Mouse (Mus musculus) heart, postnatal 25 days (tissue): ENCODE data around the gene Mink1. TPM values are rescaled to one million over a fixed set of nuclear protein-coding genes. Genes with fewer than 3 reads are reported as not detected.

ENCODE experiments used
- DNase-seq: peaks from one replicate; pipeline ENCODE4 v3.0.0; 2022; ENCODE audit warnings: low spot score
- intact Hi-C: fragments of 180-260 bp; cut with DNase I; formaldehyde crosslinking; loops from one replicate; pipeline ENCODE4 v1.15.1; 2025
- total RNA-seq, 2 experiments: library from RNA; stranded (reverse); gene quantifications; 2 replicates each; pipeline ENCODE4 v1.2.3; 2021

The Mink1 gene
- total RNA-seq, 2 experiments from 2014 or later: 43.6 to 46.3 TPM

GRCm38 (mm10) chr11:70660571-70660970 is 97.9 kb downstream of the Mink1 start:
- no peak for DNase-seq
- intact Hi-C loops: no loop called here

GRCm38 (mm10) chr11:70663101-70663500 is 100.4 kb downstream of the Mink1 start:
- intact Hi-C loops: no loop called here
- DNase-seq: no peak

- no peak for DNase-seq
Observed at GRCm38 (mm10) chr11:70663957-70664356, 101.3 kb downstream of the Mink1 start.

More at GRCm38 (mm10) chr11:70663957-70664356, 101.3 kb downstream of the Mink1 start:
- intact Hi-C loops: no loop called here

Other genes starting within 250 kb of the Mink1 start
- gene Alox12e, start 240.3 kb upstream of the Mink1 start, total RNA-seq: under 1 TPM in 1 of 2 experiments, not detected in 1; 0.14 TPM
- gene Alox15, start 210.8 kb upstream of the Mink1 start, total RNA-seq: 1 to 10 TPM; 4.8 to 5.4 TPM
- 10 to 100 TPM; 17.9 to 21.1 TPM for gene Pelp1, start 152.8 kb upstream of the Mink1 start, total RNA-seq
- 10 to 100 TPM in 1 of 2 experiments, 1 to 10 TPM in 1; 9.0 to 11.6 TPM for gene Arrb2, start 130.2 kb upstream of the Mink1 start, total RNA-seq
- 1 to 10 TPM; 7.5 to 8.2 TPM for gene Med11, start 111.0 kb upstream of the Mink1 start, total RNA-seq
- 1 to 10 TPM; 2.3 to 2.7 TPM for gene Zmynd15, start 103.4 kb upstream of the Mink1 start, total RNA-seq
- 1 to 10 TPM; 8.4 to 9.4 TPM for gene Cxcl16, start 102.9 kb upstream of the Mink1 start, total RNA-seq
- gene Tm4sf5, start 57.6 kb upstream of the Mink1 start, total RNA-seq: 1 to 10 TPM in 1 of 2 experiments, under 1 TPM in 1; 0.78 to 1.7 TPM
- not detected for gene Vmo1, start 48.3 kb upstream of the Mink1 start, total RNA-seq
- gene Gltpd2, start 43.7 kb upstream of the Mink1 start, total RNA-seq: not detected
- 100 to 1,000 TPM; 227 to 230 TPM for gene Psmb6, start 37.5 kb upstream of the Mink1 start, total RNA-seq
- not detected for gene Gm40193, start 29.9 kb upstream of the Mink1 start, total RNA-seq
- 1 to 10 TPM; 6.5 to 7.4 TPM for gene Pld2, start 22.8 kb upstream of the Mink1 start, total RNA-seq
- not detected for gene 4930544D05Rik, start 53.0 kb downstream of the Mink1 start, total RNA-seq
- gene Chrne, start 56.3 kb downstream of the Mink1 start, total RNA-seq: not detected
- gene Gp1ba, start 76.2 kb downstream of the Mink1 start, total RNA-seq: under 1 TPM; 0.36 to 0.42 TPM
- 10 to 100 TPM; 48.0 to 54.0 TPM for gene Rnf167, start 84.4 kb downstream of the Mink1 start, total RNA-seq
- 100 to 1,000 TPM; 550 to 562 TPM for gene Slc25a11, start 84.6 kb downstream of the Mink1 start, total RNA-seq
- gene Pfn1, start 91.8 kb downstream of the Mink1 start, total RNA-seq: 100 to 1,000 TPM; 290 to 310 TPM
- 1,000 to 10,000 TPM; 2,028 to 2,111 TPM for gene Eno3, start 94.3 kb downstream of the Mink1 start, total RNA-seq
- gene Spag7, start 106.5 kb downstream of the Mink1 start, total RNA-seq: 10 to 100 TPM; 89.8 to 99.5 TPM
- gene Camta2, start 125.2 kb downstream of the Mink1 start, total RNA-seq: 10 to 100 TPM; 36.3 to 42.1 TPM
- 1 to 10 TPM; 6.4 to 8.1 TPM for gene Inca1, start 137.3 kb downstream of the Mink1 start, total RNA-seq
- 100 to 1,000 TPM; 451 to 452 TPM for gene Kif1c, start 137.7 kb downstream of the Mink1 start, total RNA-seq
- gene Zfp3, start 201.3 kb downstream of the Mink1 start, total RNA-seq: 1 to 10 TPM; 7.7 to 7.8 TPM
- under 1 TPM; 0.55 to 0.64 TPM for gene Scimp, start 249.7 kb downstream of the Mink1 start, total RNA-seq